Mouse (Mus musculus) bone marrow macrophage, adult 2 months (primary cell): ENCODE results near the gene Ptprg.

ENCODE experiments used
- CTCF ChIP-seq: IDR thresholded peaks from 2 replicates; pipeline ENCODE4 v1.5.1; 2012; ENCODE audit warnings: low read depth, mild to moderate bottlenecking, low read length, moderate library complexity
- POLR2A ChIP-seq: IDR thresholded peaks from 2 replicates; pipeline ENCODE4 v1.6.1; 2012; ENCODE audit warnings: mild to moderate bottlenecking, low read depth, low read length, borderline replicate concordance

DNA sequence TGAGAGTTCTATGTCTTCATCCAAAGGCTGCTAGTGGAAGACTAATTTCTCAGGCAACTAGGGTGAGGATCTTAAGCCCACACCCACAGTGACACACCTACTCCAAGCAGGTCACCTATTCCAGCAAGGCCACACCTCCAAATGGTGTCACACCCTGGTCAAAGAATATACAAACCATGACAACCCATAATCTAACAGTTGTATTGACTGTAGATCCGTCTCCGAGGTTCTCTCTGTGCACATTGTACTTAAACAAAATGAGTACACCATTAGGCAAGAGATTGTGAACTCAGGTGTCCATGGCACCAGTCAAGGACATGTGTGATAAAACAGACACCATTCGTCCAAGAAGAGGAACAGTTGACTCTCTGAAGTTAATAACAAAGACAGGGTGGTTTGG, 596.2 kb downstream of the Ptprg start:
- TF ChIP-seq CTCF (no peak), POLR2A (no peak)
